17 mouse cellular contexts compared by ENCODE assay signal in genomic region chrX:129547606-129548005, GRCm38 (mm10).
DNase-seq lines count a peak whose midpoint lies in the region; ATAC-seq and TF ChIP-seq lines count a peak whose summit lies in the region.
"Had no signal": no experiment of that assay in that cellular context is flagged by ENCODE, and none has a peak within 500 bp of the region (broad histone marks: within the 10 kb centered on the region; RNA-seq: fewer than 3 reads in every experiment).

No protein-coding gene starts in this region.

- H3K27ac ChIP-seq in kidney, adult 2 months (ENCODE audit: insufficient read depth, low read depth, low read length), result no peak overlapping the region
- H3K27ac ChIP-seq in stomach, postnatal 0 days (replicated peaks), result no peak overlapping the region
- H3K27ac ChIP-seq: embryonic facial prominence, embryonic 15.5 days; forebrain, embryonic 12.5 days; hindbrain, embryonic 14.5 days; liver, embryonic 15.5 days; macrophage had no signal

- 92% methylated on average over 2 of the region's 2 CpGs for WGBS in kidney, adult 2 months
- WGBS in stomach, postnatal 0 days, result 89% methylated on average over 2 of the region's 2 CpGs

- no peak overlapping the region for H3K9ac ChIP-seq in stomach, postnatal 0 days (ENCODE audit: low read length)
- H3K9ac ChIP-seq: embryonic facial prominence, embryonic 15.5 days; forebrain, embryonic 12.5 days; hindbrain, embryonic 14.5 days; liver, embryonic 15.5 days had no signal

- peak; percentile 8 for DNase-seq in CD4-positive, CD25-positive, alpha-beta regulatory T cell, adult 2 months (ENCODE audit: low read depth, low spot score)
- peak; percentile 3 for DNase-seq in kidney, postnatal 10 days
- no peak for DNase-seq in kidney, adult 2 months
- DNase-seq in retina, embryonic 14.5 days (ENCODE audit: low spot score), result peak; percentile 2
- DNase-seq in retina, postnatal 1 day, result no peak
- no peak for DNase-seq in stomach, postnatal 0 days (ENCODE audit: low spot score)
- DNase-seq: cerebellum, postnatal 14 days; heart, postnatal 10 days; thymus, postnatal 36 days had no signal

- TF ChIP-seq POLR2A in kidney, adult 2 months (IDR thresholded peaks at IDR 0.05; ENCODE audit: low read depth, low read length), result no peak

- H3K27me3 ChIP-seq in kidney, adult 2 months (replicated peaks; ENCODE audit: control insufficient read depth, insufficient read depth, low read length), result no peaks in the 10 kb centered on the region
- no peaks in the 10 kb centered on the region for H3K27me3 ChIP-seq in stomach, postnatal 0 days (ENCODE audit: control insufficient read depth, insufficient read depth, low read length)
- H3K27me3 ChIP-seq: embryonic facial prominence, embryonic 15.5 days; forebrain, embryonic 12.5 days; liver, embryonic 15.5 days had no signal

- TF ChIP-seq CTCF in kidney, adult 2 months (conservative IDR thresholded peaks at IDR 0.05; ENCODE audit: insufficient read depth, insufficient read length, low read depth, low read length), result no peak
- peak; percentile 44 for TF ChIP-seq CTCF in stomach, postnatal 0 days (IDR thresholded peaks at IDR 0.05; ENCODE audit: low read depth)

- TF ChIP-seq EP300 in stomach, postnatal 0 days (optimal IDR thresholded peaks at IDR 0.05), result no peak

- no peaks in the 10 kb centered on the region for H3K36me3 ChIP-seq in kidney, adult 2 months (ENCODE audit: control insufficient read depth, insufficient read depth, low read length)
- H3K36me3 ChIP-seq in stomach, postnatal 0 days (ENCODE audit: control insufficient read depth, insufficient read depth, low read length), result no peaks in the 10 kb centered on the region
- H3K36me3 ChIP-seq: embryonic facial prominence, embryonic 15.5 days; forebrain, embryonic 12.5 days; liver, embryonic 15.5 days had no signal

- no peak for ATAC-seq in CD4-positive, CD25-positive, alpha-beta regulatory T cell, adult 4 months
- no peak for ATAC-seq in stomach, postnatal 0 days (ENCODE audit: low FRiP score, low TSS enrichment)
- no peak for ATAC-seq in megakaryocyte, adult 5-6 weeks (ENCODE audit: poor library complexity, severe bottlenecking)
- ATAC-seq: intestine, postnatal 0 days had no signal

- H3K4me1 ChIP-seq in kidney, adult 2 months (ENCODE audit: control insufficient read depth, insufficient read depth, low read length), result no peaks in the 10 kb centered on the region
- H3K4me1 ChIP-seq in stomach, postnatal 0 days (replicated peaks; ENCODE audit: control insufficient read depth, insufficient read depth), result no peaks in the 10 kb centered on the region
- H3K4me1 ChIP-seq: embryonic facial prominence, embryonic 15.5 days; forebrain, embryonic 12.5 days; liver, embryonic 15.5 days had no signal

- no peaks in the 10 kb centered on the region for H3K9me3 ChIP-seq in stomach, postnatal 0 days (ENCODE audit: control insufficient read depth, low read length)
- H3K9me3 ChIP-seq: embryonic facial prominence, embryonic 15.5 days; forebrain, embryonic 12.5 days; liver, embryonic 15.5 days had no signal

- no peak overlapping the region for H3K4me3 ChIP-seq in kidney, adult 2 months (ENCODE audit: insufficient read depth, low read depth, low read length)
- H3K4me3 ChIP-seq in stomach, postnatal 0 days (ENCODE audit: low read depth, low read length), result no peak overlapping the region
- H3K4me3 ChIP-seq: embryonic facial prominence, embryonic 15.5 days; forebrain, embryonic 12.5 days; liver, embryonic 15.5 days had no signal

- H3K4me2 ChIP-seq in stomach, postnatal 0 days (replicated peaks; ENCODE audit: low read depth), result no peak overlapping the region
- H3K4me2 ChIP-seq: embryonic facial prominence, embryonic 15.5 days; forebrain, embryonic 12.5 days; hindbrain, embryonic 14.5 days; liver, embryonic 15.5 days had no signal

Comparison
In these comparisons a context has a peak if more than half of its experiments do, and no peak if none do; other contexts are left out.
1. DNase-seq: peak in CD4-positive, CD25-positive, alpha-beta regulatory T cell, adult 2 months (single experiment), kidney, postnatal 10 days (single experiment) and retina, embryonic 14.5 days (single experiment); none in kidney, adult 2 months (single experiment), retina, postnatal 1 day (single experiment) and stomach, postnatal 0 days (single experiment).